Mouse (Mus musculus) embryonic facial prominence, embryonic 14.5 days (tissue): ENCODE results near the gene Cenpi. TPM values are rescaled to one million over a fixed set of nuclear protein-coding genes. Genes with fewer than 3 reads are reported as not detected.

ENCODE experiments used
- polyA plus RNA-seq: library from polyadenylated mRNA; unstranded; fragments of >200 nt; fragmentation: Nextera tagmentation; extraction: Ambion mirVana; gene quantifications from 2 replicates; pipeline ENCODE4 v1.2.1, GENCODE M21; 2014

The Cenpi gene
- polyA plus RNA-seq, 1 experiment from 2014 or later: 27.1 TPM

Other genes starting within 250 kb of the Cenpi start
- 45.3 and 46.2 TPM in 2 replicates for gene Cstf2, start 248.9 kb upstream of the Cenpi start, polyA plus RNA-seq
- gene Xkrx, start 146.0 kb upstream of the Cenpi start, polyA plus RNA-seq: 0.24 and 0.69 TPM in 2 replicates
- not detected in 2 replicates for gene Arl13a, start 120.6 kb upstream of the Cenpi start, polyA plus RNA-seq
- gene Nox1, start 86.1 kb upstream of the Cenpi start, polyA plus RNA-seq: 0.09 and 0.10 TPM in 2 replicates
- 18.9 and 19.0 TPM in 2 replicates for gene Trmt2b, start 31.1 kb upstream of the Cenpi start, polyA plus RNA-seq
- 8.6 and 9.0 TPM in 2 replicates for gene Tmem35a, start 12.9 kb upstream of the Cenpi start, polyA plus RNA-seq
- 4.1 and 4.3 TPM in 2 replicates for gene Drp2, start 96.5 kb downstream of the Cenpi start, polyA plus RNA-seq
- gene Taf7l, start 168.4 kb downstream of the Cenpi start, polyA plus RNA-seq: 0.35 TPM in 1 of 2 replicates, not detected in the other
- gene Timm8a1, start 233.8 kb downstream of the Cenpi start, polyA plus RNA-seq: 69.9 and 70.3 TPM in 2 replicates